Mouse (Mus musculus) mammary gland, adult 2 months (tissue): ENCODE data around the gene 8030474K03Rik. TPM values are rescaled to one million over a fixed set of nuclear protein-coding genes. Genes with fewer than 3 reads are reported as not detected.

Experiments used
- polyA plus RNA-seq: library from polyadenylated mRNA; depleted of rRNA; stranded (reverse); fragments of >200 nt; gene quantifications from 2 replicates; pipeline ENCODE4 v1.2.3, GENCODE M21; 2012; ENCODE audit warnings: low replicate concordance; rRNA removed

8030474K03Rik gene
- polyA plus RNA-seq = not detected in 2 replicates

DNA sequence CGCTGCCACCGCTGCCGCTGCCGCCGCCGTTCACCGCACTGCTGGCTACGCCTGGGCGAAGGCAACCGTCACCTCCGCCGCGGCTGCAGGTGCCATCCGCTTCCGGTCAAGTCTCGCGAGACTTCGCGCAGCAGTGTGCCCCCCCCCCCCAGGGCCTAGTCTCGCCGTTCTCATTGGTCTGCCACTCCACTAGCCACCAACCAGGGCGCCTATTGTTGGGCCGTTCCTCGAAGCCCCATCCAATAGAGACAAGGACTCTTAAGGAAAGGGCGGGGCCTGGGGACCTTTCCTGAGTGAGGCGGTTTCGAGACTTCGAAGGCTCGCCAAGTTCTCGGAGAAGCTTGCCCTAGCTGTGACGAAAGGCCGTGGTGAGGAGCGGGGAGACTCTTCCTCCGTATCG is at the start of gene 8030474K03Rik, which contains the start of gene Gm4779:
Gene 8030474K03Rik (plus strand): TSS at position 315 of the 400 bp plus-strand sequence.
Gene Gm4779 (minus strand): TSS at position 82 of the 400 bp plus-strand sequence.

Other genes with a start within 250 kb of the 8030474K03Rik start
- gene Ogt, start 154.6 kb upstream of the 8030474K03Rik start, polyA plus RNA-seq = 52.7 and 156 TPM in 2 replicates
- gene Cxcr3, start 60.4 kb upstream of the 8030474K03Rik start, polyA plus RNA-seq = 22.1 and 27.8 TPM in 2 replicates
- gene Gm4779, start 233 bp upstream of the 8030474K03Rik start, polyA plus RNA-seq = not detected in 2 replicates
- 3.4 and 6.5 TPM in 2 replicates for gene Nhsl2, start 54.7 kb downstream of the 8030474K03Rik start, polyA plus RNA-seq